Mouse (Mus musculus) gastrocnemius, adult 2 months (tissue): ENCODE measurements around the gene Fbxl15. TPM values are rescaled to one million over a fixed set of nuclear protein-coding genes. Genes with fewer than 3 reads are reported as not detected.

Experiments used
- DNase-seq: peaks from one replicate; pipeline ENCODE4 v3.0.0; 2022
- H3K27ac ChIP-seq: fragments of 200-600 bp; 2 replicates; pipeline ENCODE4 v1.8.1; 2022; ENCODE audit warnings: mild to moderate bottlenecking
- H3K4me3 ChIP-seq: fragments of 200-600 bp; 2 replicates; pipeline ENCODE4 v1.8.1; 2022; ENCODE audit warnings: mild to moderate bottlenecking, moderate library complexity
- CTCF ChIP-seq: fragments of 200-600 bp; IDR thresholded peaks from 2 replicates; pipeline ENCODE4 v1.8.1; 2022; ENCODE audit warnings: antibody characterized with exemption, mild to moderate bottlenecking, moderate library complexity
- intact Hi-C: fragments of 180-260 bp; cut with DNase I; formaldehyde crosslinking; loops from one replicate; pipeline ENCODE4 v1.15.1; 2025
- long read RNA-seq, 2 experiments: library from polyadenylated mRNA; stranded (forward); transcript quantifications; one replicate each; pipeline ENCODE4 v2.0.0; 2021
- total RNA-seq, 2 experiments: library from RNA; stranded (reverse); gene quantifications; 2 replicates each; pipeline ENCODE4 v1.2.3; 2021

Gene Fbxl15
- total RNA-seq, result 1 to 10 TPM; 2.9 to 3.8 TPM
- long read RNA-seq, experiment 1, transcript Fbxl15-201 (4 exons, 1,348 nt), result major isoform, 6 of 7 reads
- long read RNA-seq, experiment 1, partial matches to known transcripts, result 1 of 7 reads
- long read RNA-seq, experiment 1, other reads (novel, unspliced or antisense), result 0 of 7 reads
- long read RNA-seq, experiment 2, transcript Fbxl15-201 (4 exons, 1,348 nt), result major isoform, 7 of 9 reads
- long read RNA-seq, experiment 2, partial matches to known transcripts, result 1 of 9 reads
- long read RNA-seq, experiment 2, other reads (novel, unspliced or antisense), result 0 of 9 reads

GRCm38 (mm10) chr19:46328081-46329030 lies at the start of gene Fbxl15:
Fbxl15 (plus strand) TSS chr19:46328184.
- TF ChIP-seq CTCF, result no peak; the same call in 1 of the 2 replicates
- Histone ChIP-seq H3K4me3 (peak within 1 kb of the TSS; percentile 75), H3K27ac (peak within 1 kb of the TSS; percentile 95)
- peak; percentile 96 for DNase-seq
- intact Hi-C loops, result no loop called here

- intact Hi-C loops, result no loop called here
- no peak; the same call in 1 of the 2 replicates for TF ChIP-seq CTCF
- DNase-seq, result no peak
- Histone ChIP-seq H3K27ac (no peak overlapping the region), H3K4me3 (no peak overlapping the region)
Measured at GRCm38 (mm10) chr19:46282081-46282849, 45.7 kb upstream of the Fbxl15 start.

GRCm38 (mm10) chr19:46284686-46285085 lies 43.3 kb upstream of the Fbxl15 start:
- no peak for DNase-seq
- TF ChIP-seq CTCF, result no peak
- H3K4me3 ChIP-seq, result no peak overlapping the region
- no peak overlapping the region for H3K27ac ChIP-seq
- intact Hi-C loops, result no loop called here

GRCm38 (mm10) chr19:46285631-46286030 lies 42.4 kb upstream of the Fbxl15 start:
- no peak overlapping the region for H3K27ac ChIP-seq
- intact Hi-C loops, result no loop called here
- H3K4me3 ChIP-seq, result no peak overlapping the region
- no peak for DNase-seq
- no peak for TF ChIP-seq CTCF

GRCm38 (mm10) chr19:46286047-46286446 lies 41.9 kb upstream of the Fbxl15 start:
- intact Hi-C loops, result no loop called here
- no peak overlapping the region for H3K4me3 ChIP-seq
- no peak for TF ChIP-seq CTCF
- H3K27ac ChIP-seq, result no peak overlapping the region
- DNase-seq, result no peak

- intact Hi-C loops, result no loop called here
- Histone ChIP-seq H3K27ac (no peak overlapping the region), H3K4me3 (no peak overlapping the region)
- no peak for TF ChIP-seq CTCF
- DNase-seq, result no peak
Measured at GRCm38 (mm10) chr19:46286926-46287325, 41.1 kb upstream of the Fbxl15 start.

GRCm38 (mm10) chr19:46287566-46287965 lies 40.4 kb upstream of the Fbxl15 start:
- H3K27ac ChIP-seq, result no peak overlapping the region
- intact Hi-C loops, result no loop called here
- no peak overlapping the region for H3K4me3 ChIP-seq

GRCm38 (mm10) chr19:46290535-46291105 lies 37.4 kb upstream of the Fbxl15 start:
- intact Hi-C loops, result no loop called here
- H3K27ac ChIP-seq, result no peak overlapping the region
- no peak for TF ChIP-seq CTCF
- no peak overlapping the region for H3K4me3 ChIP-seq
- DNase-seq, result no peak

More at GRCm38 (mm10) chr19:46287566-46287965, 40.4 kb upstream of the Fbxl15 start:
- DNase-seq, result no peak
- no peak for TF ChIP-seq CTCF

- TF ChIP-seq CTCF, result no peak
- no peak overlapping the region for H3K4me3 ChIP-seq
- intact Hi-C loops, result no loop called here
- no peak for DNase-seq
- H3K27ac ChIP-seq, result no peak overlapping the region
Measured at GRCm38 (mm10) chr19:46296938-46297337, 31.0 kb upstream of the Fbxl15 start.

- no peak for TF ChIP-seq CTCF
- no peak for DNase-seq
- Histone ChIP-seq H3K4me3 (no peak overlapping the region), H3K27ac (no peak overlapping the region)
- intact Hi-C loops, result no loop called here
Measured at GRCm38 (mm10) chr19:46300294-46301045, 27.5 kb upstream of the Fbxl15 start.

GRCm38 (mm10) chr19:46302551-46302950 lies 25.4 kb upstream of the Fbxl15 start:
- Histone ChIP-seq H3K27ac (no peak overlapping the region), H3K4me3 (no peak overlapping the region)
- no peak for DNase-seq
- TF ChIP-seq CTCF, result no peak
- intact Hi-C loops, result no loop called here
